Mouse (Mus musculus) heart, embryonic 13.5 days (tissue): ENCODE data around the gene Scube2. TPM values are rescaled to one million over a fixed set of nuclear protein-coding genes. Genes with fewer than 3 reads are reported as not detected.

ENCODE experiments used
- ATAC-seq: fragments of 200-750 bp; cut with Nextera tagmentation; 2 replicates; pipeline ENCODE4 v1.8.0; 2017; ENCODE audit warnings: moderate TSS enrichment; ENCODE audit not compliant: insufficient number of reproducible peaks, low FRiP score, low TSS enrichment; ENCODE audit errors: extremely low read depth
- H3K27ac ChIP-seq: fragments of 300-500 bp; sonication (generic); replicated peaks from 2 replicates; pipeline ENCODE4 v1.5.1; 2015; ENCODE audit warnings: moderate library complexity, mild to moderate bottlenecking, inconsistent platforms
- H3K27me3 ChIP-seq: fragments of 300-500 bp; sonication (generic); replicated peaks from 2 replicates; pipeline ENCODE4 v1.6.1; 2015; ENCODE audit warnings: mild to moderate bottlenecking, inconsistent platforms
- H3K36me3 ChIP-seq: fragments of 300-500 bp; sonication (generic); 2 replicates; pipeline ENCODE4 v1.6.1; 2015; ENCODE audit warnings: mild to moderate bottlenecking, inconsistent platforms
- H3K4me1 ChIP-seq: fragments of 300-500 bp; sonication (generic); 2 replicates; pipeline ENCODE4 v1.6.1; 2015; ENCODE audit warnings: inconsistent platforms
- H3K4me2 ChIP-seq: fragments of 300-500 bp; sonication (generic); 2 replicates; pipeline ENCODE4 v1.6.1; 2015; ENCODE audit warnings: inconsistent platforms, mild to moderate bottlenecking, moderate library complexity
- H3K4me3 ChIP-seq: fragments of 300-500 bp; sonication (generic); 2 replicates; pipeline ENCODE4 v1.5.1; 2015; ENCODE audit warnings: moderate library complexity, mild to moderate bottlenecking, inconsistent platforms
- H3K9ac ChIP-seq: fragments of 300-500 bp; sonication (generic); 2 replicates; pipeline ENCODE4 v1.6.1; 2015; ENCODE audit warnings: inconsistent platforms, mild to moderate bottlenecking, moderate library complexity
- H3K9me3 ChIP-seq: fragments of 300-500 bp; sonication (generic); 2 replicates; pipeline ENCODE4 v1.6.1; 2016; ENCODE audit warnings: inconsistent platforms
- WGBS: fragments of 180-500 bp; shearing (Covaris S2); methylation state at CpG from one replicate; pipeline ENCODE4 v1.1.7; 2015; ENCODE audit warnings: mixed read lengths; 5-methylcytosine and 5-hydroxymethylcytosine counted together
- polyA plus RNA-seq: library from polyadenylated mRNA; unstranded; fragments of >200 nt; fragmentation: Nextera tagmentation; extraction: Ambion mirVana; gene quantifications from 2 replicates; pipeline ENCODE4 v1.2.1, GENCODE M21; 2015

The Scube2 gene
- polyA plus RNA-seq, 1 experiment from 2014 or later, result 7.6 TPM

GRCm38 (mm10) chr7:109764009-109764408 lies 101.5 kb downstream of the Scube2 start:
- no peaks in the 10 kb centered on the region for H3K27me3 ChIP-seq
- no peak overlapping the region for H3K4me2 ChIP-seq
- H3K9ac ChIP-seq, result no peak overlapping the region
- 75% methylated on average over 2 of the region's 2 CpGs for WGBS
- no peak overlapping the region for H3K4me3 ChIP-seq
- no peaks in the 10 kb centered on the region for H3K4me1 ChIP-seq
- ATAC-seq, result no peak
- H3K36me3 ChIP-seq, result no peaks in the 10 kb centered on the region
- no peaks in the 10 kb centered on the region for H3K9me3 ChIP-seq
- no peak overlapping the region for H3K27ac ChIP-seq

GRCm38 (mm10) chr7:109756291-109756690 lies 109.2 kb downstream of the Scube2 start:
- H3K9ac ChIP-seq, result no peak overlapping the region
- no peaks in the 10 kb centered on the region for H3K27me3 ChIP-seq
- ATAC-seq, result no peak
- WGBS, result 89% methylated on average over 3 of the region's 3 CpGs
- H3K9me3 ChIP-seq, result no peaks in the 10 kb centered on the region
- peaks cover 15% of the 10 kb centered on the region for H3K4me1 ChIP-seq
- no peak overlapping the region for H3K4me3 ChIP-seq
- H3K27ac ChIP-seq, result no peak overlapping the region
- H3K4me2 ChIP-seq, result no peak overlapping the region
- H3K36me3 ChIP-seq, result no peaks in the 10 kb centered on the region

- no peaks in the 10 kb centered on the region for H3K9me3 ChIP-seq
- no peak overlapping the region for H3K9ac ChIP-seq
- no peak for ATAC-seq
- no peaks in the 10 kb centered on the region for H3K27me3 ChIP-seq
- no peak overlapping the region for H3K27ac ChIP-seq
- 88% methylated on average over 8 of the region's 8 CpGs for WGBS
- peaks cover 25% of the 10 kb centered on the region for H3K4me1 ChIP-seq
- H3K4me2 ChIP-seq, result no peak overlapping the region
- H3K4me3 ChIP-seq, result no peak overlapping the region
- H3K36me3 ChIP-seq, result peaks cover 4% of the 10 kb centered on the region; the same call in 1 of the 2 replicates
Measured at GRCm38 (mm10) chr7:109754034-109754433, 111.4 kb downstream of the Scube2 start.

- Histone ChIP-seq H3K36me3 (peaks cover 7% of the 10 kb centered on the region; the same call in 1 of the 2 replicates), H3K4me3 (peak within 1 kb of the TSS; percentile 62), H3K4me2 (peak within 1 kb of the TSS; percentile 87), H3K9me3 (no peaks in the 10 kb centered on the region), H3K9ac (peak within 1 kb of the TSS; percentile 86), H3K27ac (peak within 1 kb of the TSS; percentile 81), H3K4me1 (peaks cover 25% of the 10 kb centered on the region), H3K27me3 (no peaks in the 10 kb centered on the region)
- WGBS, result under 1% methylated on average over 72 of the region's 74 CpGs
- ATAC-seq, result peak; percentile 83
Measured at GRCm38 (mm10) chr7:109752008-109752925, 113.2 kb downstream of the Scube2 start, which contains the start of gene Tmem9b. Gene Tmem9b, minus strand, starts transcription at chr7:109752875.

- Histone ChIP-seq H3K4me2 (peak overlapping the region; percentile 87), H3K4me1 (peaks cover 25% of the 10 kb centered on the region)
- 1% methylated on average over 13 of the region's 13 CpGs for WGBS
Measured at GRCm38 (mm10) chr7:109751427-109752007, 114.0 kb downstream of the Scube2 start.

More at GRCm38 (mm10) chr7:109751427-109752007, 114.0 kb downstream of the Scube2 start:
- no peaks in the 10 kb centered on the region for H3K9me3 ChIP-seq
- peak overlapping the region; percentile 86 for H3K9ac ChIP-seq
- no peak for ATAC-seq
- H3K36me3 ChIP-seq, result peaks cover 13% of the 10 kb centered on the region
- peak overlapping the region; percentile 81 for H3K27ac ChIP-seq
- H3K4me3 ChIP-seq, result peak overlapping the region; percentile 62
- H3K27me3 ChIP-seq, result no peaks in the 10 kb centered on the region

Other genes starting within 250 kb of the Scube2 start
- 30.2 and 30.6 TPM in 2 replicates for gene St5, start 162.1 kb downstream of the Scube2 start, polyA plus RNA-seq
- gene Akip1, start 162.0 kb downstream of the Scube2 start, polyA plus RNA-seq, result 29.4 and 33.8 TPM in 2 replicates
- gene BC051019, start 141.8 kb downstream of the Scube2 start, polyA plus RNA-seq, result 0.09 and 0.12 TPM in 2 replicates
- gene Ascl3, start 134.0 kb downstream of the Scube2 start, polyA plus RNA-seq, result not detected in 2 replicates
- gene Tmem9b, start 112.8 kb downstream of the Scube2 start, polyA plus RNA-seq, result 53.9 and 56.6 TPM in 2 replicates
- gene Nrip3, start 83.7 kb downstream of the Scube2 start, polyA plus RNA-seq, result 0.33 and 0.46 TPM in 2 replicates
- 30.0 and 34.9 TPM in 2 replicates for gene Dennd5a, start 94.8 kb upstream of the Scube2 start, polyA plus RNA-seq
- 42.6 and 47.7 TPM in 2 replicates for gene Tmem41b, start 121.2 kb upstream of the Scube2 start, polyA plus RNA-seq
- gene Ipo7, start 152.6 kb upstream of the Scube2 start, polyA plus RNA-seq, result 32.9 and 34.5 TPM in 2 replicates
- gene Zfp143, start 195.5 kb upstream of the Scube2 start, polyA plus RNA-seq, result 13.4 and 15.0 TPM in 2 replicates